Mouse (Mus musculus): ENCODE data around the gene Dhodh.

Gene Dhodh

DNA sequence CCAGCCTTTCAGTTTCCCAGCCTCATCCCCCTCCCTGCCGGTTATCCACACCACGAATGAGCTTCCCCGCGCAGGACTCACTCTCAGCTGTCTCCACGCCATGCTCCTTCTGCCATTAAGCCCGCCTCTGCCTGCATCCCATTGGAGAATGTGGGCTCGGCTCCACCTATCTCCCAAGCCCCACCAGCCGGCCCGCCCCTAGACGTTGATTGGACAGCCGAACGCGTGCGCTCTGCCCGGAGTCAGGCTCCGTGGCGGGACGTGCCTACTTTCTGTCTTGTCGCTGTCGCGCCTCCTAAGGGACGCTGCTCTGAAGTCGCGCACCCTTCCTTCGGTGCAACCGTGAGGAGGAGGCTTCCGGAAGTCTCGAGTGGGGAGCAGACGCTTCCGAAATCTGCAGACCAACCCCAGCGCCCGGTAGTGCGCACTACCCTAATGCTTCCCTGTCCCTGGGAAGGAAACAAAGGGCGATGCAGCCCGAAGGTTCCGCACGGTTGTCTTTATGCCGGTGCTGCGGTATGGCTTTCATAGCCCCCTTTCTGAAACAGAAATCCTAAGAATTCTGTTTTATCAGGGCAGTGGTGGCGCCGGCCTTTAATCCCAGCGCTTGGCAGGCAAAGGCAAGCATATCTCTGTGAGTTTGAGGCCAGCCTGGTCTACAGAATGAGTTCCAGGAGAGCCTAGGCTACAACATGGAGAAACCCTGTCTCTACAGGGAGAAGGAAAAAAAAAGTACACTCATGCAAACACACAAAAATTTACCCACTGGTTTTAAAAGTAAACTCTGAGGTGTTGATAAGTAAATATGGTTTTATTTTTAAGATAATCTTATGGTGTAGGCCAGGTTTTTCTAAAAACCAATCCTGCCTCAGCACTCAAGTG, at the start of gene Dhodh:
Gene Dhodh, minus strand, starts transcription at position 403 of the 882 bp plus-strand sequence.
- DNase-seq (ENCODE audit: low read depth), result peak; percentile 97

DNA sequence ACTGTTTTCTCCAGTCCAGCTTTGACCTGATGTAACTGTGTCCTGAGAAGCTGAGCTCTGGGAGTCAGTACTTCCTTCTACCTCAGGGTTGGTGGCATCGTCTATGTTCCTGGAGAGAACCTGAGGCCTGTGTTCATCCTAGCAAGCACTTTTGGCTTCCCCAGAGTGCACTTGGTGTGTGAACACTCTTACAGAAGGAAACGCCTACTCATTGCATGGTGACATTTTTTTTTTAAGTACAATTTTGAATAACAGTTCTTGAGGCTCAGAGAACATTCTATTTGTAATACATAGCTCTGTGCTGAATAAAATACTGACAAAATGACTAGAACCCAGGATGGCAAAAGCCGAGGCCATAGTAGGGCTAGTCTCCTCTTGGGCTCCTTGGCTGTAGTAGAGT, 48.4 kb upstream of the Dhodh start:
- DNase-seq (ENCODE audit: low read depth), result no peak

DNA sequence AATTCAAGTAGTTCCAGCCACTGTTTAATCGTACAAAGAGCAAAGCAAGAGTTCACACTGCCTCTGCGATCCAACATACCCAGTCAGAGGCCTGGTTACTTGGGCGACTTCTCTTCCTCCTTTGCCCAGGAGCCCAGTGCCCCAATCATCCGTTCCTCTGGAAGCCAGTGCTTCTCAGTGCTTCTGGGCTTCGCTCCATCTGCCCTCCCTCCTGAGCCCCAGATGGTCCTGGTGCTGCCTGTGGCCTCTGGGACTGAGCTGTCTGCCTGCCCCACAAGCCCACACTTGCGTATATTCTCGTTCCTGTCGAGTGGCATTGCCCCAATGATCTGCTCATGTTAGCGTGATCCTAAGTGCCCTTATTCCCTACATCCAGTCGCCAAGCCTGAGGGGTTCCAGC, 42.3 kb upstream of the Dhodh start:
- DNase-seq (ENCODE audit: low read depth), result no peak

DNA sequence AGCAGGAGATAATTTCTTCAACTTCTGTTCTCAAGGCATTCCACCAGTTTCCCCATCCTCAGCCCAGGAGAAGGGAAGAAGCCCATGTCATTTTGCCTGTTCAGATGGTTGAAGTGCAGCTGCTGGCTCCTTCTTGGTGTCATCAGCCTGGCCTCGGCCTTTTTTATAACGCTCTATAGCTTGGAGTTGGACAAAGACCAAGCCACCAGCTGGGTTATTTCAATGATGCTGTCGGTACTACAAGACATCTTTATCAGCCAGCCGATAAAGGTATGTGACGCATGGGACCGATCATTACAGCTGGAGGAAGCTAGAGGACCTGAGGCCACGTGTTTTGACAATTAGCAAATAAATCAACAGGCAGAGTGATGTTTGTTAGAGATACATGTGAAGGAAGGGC, 40.0 kb upstream of the Dhodh start:
- DNase-seq (ENCODE audit: low read depth), result no peak

DNA sequence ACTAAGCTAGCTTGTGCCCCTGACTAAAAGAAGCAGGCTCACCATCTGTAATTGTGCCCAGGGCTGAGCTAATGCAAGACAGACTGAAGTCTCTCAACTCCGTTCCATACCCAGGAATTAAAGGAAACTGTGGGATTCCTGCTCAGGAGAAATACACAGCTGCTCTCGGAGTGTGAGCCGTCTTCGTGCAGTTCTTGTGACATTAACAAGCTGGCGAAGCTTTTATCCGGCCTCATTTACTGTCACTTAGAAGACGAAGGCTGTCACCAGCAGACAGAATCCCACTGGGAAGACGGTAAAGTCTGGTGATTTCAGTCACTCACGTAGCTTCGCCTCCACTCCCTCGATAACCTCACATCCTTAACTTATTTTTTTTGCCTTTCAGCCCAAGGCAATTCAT, 38.9 kb upstream of the Dhodh start:
- DNase-seq (ENCODE audit: low read depth), result no peak

DNA sequence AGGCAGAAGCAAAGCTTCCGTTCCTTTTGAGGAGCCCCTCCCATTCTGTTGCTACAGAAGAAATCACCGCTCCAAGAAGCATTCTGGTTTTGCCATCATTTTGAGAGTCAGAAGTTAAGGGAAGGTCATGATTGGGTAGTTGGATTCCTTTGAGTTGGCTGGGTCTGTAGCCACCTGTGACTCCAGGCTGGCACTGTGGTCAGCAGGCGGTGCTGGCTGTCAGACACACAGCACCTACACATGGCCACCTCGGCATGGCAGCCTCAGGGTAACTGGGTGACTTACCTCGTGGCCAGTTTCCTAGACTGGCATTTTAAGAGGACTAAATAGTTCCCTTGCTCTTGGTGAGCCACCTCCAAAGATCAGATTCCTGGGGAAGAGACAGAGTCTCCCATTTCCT, 32.8 kb upstream of the Dhodh start:
- DNase-seq (ENCODE audit: low read depth), result no peak

DNA sequence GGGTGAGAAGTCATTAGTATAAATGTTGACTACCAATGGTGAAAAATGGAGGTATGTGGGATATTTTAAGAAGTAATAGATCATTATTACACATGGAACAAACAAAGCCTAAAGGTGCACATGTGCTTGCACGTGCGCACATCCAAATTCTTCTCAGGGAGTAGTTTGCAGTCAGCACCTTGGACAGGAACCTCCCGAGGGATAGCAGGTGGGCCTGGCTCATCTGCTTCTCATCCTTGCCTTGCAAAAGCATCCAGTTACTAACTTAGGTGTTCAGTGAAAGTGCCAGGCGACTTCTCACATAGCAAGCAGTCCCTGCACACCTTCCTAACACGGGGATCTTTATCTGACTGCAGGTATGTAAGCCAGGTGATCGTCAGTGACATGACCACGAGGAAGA, 31.9 kb upstream of the Dhodh start:
- no peak for DNase-seq (ENCODE audit: low read depth)

DNA sequence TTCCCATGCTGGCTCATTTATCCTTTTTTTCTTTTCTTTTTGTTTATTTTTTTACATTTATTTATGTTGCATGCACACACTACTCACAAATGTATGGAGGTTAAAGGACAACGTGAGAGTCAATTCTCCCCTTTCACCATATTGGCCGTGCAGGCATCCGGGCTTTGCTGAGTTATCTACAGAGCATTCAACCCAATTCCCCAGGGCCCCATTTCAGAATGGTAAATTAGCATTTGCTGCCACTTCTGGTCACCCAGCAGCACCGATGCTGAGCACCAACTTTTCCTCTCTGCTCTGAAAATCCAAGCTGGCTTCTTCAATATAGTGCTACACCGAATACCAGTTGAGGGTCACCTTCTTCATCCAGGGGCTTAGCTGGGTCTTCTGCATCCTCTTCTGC, 30.4 kb upstream of the Dhodh start:
- DNase-seq (ENCODE audit: low read depth), result no peak

DNA sequence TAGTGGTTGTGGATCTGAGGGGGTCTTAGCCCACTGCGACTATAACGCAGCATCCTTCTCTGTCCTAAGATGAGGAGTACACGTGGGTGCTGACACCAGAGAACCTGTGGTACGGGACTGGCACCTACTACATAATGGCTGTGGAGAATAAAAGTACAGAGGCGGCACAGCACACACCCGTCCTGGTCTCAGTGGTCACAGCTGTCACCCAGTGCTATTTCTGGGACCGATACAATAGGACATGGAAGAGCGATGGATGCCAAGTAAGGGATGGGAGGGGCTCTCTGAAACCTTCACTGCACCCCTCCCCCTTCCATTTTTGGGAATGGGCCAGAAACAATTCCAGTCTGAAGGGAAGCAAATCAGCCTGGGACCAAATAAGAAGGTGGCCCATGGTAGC, 26.7 kb upstream of the Dhodh start:
- DNase-seq (ENCODE audit: low read depth), result no peak

DNA sequence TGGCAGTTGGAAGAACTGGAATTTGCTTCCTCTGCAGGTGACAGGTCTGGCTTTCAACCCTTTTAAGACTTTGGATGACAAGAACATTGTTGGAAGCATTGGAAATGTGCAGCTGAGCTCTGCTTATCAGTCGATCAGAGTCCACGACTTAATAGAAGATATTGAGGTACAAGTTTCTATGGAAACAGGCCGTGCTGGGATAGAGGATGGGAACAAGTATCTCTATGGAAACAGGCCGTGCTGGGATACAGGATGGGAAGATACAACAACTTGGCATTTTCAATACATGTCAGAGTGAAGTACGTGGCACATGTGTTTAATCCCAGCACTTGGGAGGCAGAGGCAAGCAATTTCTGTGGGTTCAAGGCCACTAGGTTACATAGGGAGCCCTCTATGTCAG, 24.0 kb upstream of the Dhodh start:
- no peak for DNase-seq (ENCODE audit: low read depth)

DNA sequence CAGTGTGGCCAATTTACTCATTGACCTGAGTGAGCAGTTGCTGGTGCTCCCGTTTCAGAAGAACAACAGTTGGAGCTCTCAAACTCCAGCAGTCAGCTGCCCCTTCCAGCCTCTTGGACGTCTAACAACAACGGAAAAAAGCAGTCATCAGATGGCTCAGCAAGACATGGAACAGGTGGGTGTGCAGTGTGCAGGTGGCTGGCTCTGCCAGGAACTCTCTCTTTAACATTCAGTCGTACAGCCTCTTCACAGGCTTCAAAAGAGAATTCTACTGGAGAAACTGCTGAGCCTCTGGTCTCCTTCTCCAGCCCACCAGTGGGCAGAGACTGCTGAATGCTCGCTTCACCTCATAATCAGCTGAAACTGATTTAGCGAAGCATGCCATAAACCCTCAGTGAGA, 20.2 kb upstream of the Dhodh start:
- DNase-seq (ENCODE audit: low read depth), result no peak

DNA sequence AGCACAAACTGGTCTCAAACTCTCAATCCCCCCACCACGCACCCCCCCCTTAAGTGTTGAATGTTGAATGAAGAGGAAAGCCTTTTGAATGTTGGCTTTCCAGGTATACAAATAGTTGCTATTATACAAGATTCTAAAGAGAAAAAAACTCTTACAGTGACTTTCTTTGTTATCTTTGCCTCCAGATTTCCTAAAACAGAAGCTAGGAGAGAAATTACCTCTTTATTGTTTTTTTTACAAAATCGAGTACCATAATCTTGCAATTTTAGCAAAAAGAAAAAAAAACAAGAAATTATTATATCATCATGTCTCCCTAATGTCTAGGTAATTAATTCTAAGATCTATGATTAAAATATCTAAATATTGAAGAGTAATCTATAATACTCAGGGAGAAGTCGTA, 7.1 kb upstream of the Dhodh start:
- DNase-seq (ENCODE audit: low read depth), result no peak

DNA sequence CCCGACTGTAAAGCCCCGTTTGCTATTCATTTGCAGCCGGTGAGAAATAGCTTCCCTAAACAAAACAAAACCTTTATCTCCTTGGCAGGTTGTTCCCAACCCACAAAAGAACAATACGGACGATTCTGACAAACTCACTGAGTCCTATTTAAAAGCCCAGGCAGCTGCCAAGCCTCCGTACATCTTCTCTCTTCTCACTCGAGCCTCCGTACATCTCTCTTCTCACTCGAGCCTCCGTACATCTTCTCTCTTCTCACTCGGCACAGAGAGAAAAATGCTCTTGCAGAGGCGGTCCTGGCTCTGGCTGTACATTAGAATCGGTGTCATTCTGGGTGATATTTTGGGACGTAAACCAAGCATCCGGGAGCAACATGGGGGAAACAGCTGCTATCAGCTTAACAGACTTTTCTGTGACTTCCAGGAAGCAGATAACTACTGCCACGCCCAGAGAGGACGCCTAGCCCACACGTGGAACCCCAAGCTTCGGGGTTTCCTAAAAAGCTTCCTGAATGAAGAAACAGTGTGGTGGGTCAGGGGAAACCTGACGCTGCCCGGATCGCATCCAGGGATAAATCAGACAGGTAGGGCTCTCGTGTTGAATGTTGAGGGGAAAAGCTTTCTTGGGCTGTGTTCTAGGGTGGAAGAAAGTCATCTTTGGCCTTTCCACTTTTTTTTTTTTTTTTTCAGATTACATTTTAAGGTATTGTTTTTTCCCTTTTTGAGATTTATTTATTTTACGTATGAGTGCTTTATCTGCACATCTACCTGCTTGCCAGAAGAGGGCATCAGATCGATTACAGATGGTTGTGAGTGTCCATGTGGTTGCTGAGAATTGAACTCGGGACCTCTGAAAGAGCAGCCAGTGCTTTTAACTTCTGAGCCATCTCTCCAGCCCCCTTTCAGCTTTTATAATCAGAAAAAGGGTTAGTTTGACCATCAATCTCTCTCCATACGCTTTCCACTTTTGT, 6.1 kb upstream of the Dhodh start, which contains the start of gene Pkd1l3:
Gene Pkd1l3, plus strand, starts transcription at position 275 of the 968 bp plus-strand sequence.
- DNase-seq (ENCODE audit: low read depth), result peak; percentile 85

DNA sequence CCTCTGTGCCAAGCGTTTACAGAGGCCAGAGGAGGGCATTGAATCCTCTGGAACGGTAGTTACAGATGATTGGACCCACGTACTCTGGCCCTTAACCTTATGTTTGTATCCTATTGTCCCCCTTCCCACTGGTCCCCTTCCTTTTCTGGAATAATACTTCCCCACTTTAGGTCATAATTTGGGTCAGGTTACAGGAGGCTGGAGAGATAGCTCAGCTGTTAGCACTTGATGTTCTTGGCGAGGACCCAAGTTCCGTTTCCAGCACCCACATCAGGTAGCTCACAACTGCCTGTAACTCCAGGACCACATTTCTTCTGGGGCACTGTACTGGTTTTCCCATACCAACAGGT, 655 bp upstream of the Dhodh start:
- peak; percentile 74 for DNase-seq (ENCODE audit: low read depth)

DNA sequence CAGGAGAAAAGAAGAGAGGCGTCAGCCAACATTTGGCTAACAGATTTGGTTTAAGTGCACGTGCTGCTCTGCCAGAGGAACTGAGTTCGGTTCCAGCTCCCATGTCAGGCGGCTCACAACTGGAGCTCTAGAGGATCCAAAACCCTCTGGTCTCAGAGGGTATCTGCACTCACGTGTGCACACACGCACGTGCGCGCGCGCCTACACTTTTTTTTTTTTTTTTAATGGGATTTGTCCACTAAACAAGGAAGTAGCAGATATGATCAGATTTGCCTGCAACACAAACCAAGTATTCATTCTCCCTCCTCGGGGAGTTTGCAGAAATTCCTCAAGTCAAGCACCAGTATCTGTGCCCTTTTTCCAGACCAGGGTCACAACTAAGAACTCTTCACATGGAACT, 823 bp downstream of the Dhodh start:
- peak; percentile 70 for DNase-seq (ENCODE audit: low read depth)

DNA sequence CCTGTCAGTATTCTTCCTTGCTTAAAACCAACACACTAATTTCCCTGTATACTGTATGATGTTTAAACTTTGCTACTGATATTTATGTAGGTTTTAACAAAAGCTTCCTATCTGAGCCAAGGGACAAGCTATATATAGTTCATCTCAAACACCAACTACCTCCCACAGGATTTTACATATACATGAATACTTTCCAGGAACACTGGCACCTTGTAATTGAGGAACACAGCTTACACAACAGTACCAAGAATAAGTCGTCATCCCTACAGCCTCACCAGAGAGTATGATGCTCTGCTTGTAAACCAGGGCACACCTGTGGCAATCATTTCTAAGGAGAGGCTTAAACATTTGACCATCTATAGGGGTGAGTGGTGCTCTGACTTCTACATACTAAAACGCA, 1.7 kb downstream of the Dhodh start:
- no peak for DNase-seq (ENCODE audit: low read depth)

DNA sequence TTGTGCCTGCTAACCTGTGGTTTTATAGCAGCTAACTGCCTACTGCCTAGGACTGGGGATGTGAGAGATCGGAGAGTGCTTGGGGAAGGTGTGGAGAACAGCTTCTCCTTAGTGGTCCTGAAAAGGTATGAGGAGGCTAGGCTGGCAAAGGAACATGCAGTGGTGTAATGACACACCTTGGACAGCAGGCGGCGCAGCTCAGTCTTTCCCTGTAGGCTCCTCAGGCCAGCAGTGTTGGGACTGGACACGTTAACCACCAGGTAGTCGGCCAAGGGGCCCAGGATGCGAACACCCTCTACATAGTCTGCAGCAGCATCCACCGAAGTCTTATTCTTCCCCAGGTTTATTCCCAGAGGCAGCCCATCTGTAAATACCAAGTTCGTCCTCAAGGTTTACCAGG, 12.6 kb downstream of the Dhodh start:
- DNase-seq (ENCODE audit: low read depth), result peak; percentile 59

DNA sequence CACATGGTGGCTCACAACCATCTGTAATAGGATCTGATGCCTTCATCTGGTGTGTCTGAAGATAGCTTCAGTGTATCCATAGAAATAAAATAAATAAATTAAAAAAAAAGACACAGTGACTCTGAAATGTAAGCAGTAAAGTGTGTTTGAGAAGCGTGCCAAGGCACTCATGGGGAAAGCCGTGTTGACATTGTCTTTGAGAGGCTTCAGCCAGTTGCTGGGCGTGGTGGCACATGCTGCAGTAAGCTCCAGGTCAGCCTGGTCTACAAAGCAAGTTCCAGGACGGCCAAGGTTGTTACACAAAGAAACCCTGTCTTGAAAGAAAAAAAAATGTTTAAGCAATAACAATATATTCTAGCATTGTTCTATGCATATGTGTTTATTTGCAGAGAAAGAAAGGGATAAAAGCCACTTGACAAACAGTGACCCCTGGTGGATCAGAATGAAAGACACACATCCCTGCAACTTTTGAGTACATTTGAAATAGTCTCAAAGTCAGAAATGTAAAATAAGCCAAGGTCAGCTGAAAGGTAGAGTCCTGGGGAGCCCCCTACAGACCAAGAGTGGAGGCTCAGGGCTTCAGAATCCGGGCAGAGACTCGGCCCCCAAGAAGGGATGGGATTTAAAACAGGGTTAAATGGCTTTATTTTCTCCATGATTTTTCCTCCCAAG, 15.2 kb downstream of the Dhodh start:
- DNase-seq (ENCODE audit: low read depth), result peak; percentile 82

DNA sequence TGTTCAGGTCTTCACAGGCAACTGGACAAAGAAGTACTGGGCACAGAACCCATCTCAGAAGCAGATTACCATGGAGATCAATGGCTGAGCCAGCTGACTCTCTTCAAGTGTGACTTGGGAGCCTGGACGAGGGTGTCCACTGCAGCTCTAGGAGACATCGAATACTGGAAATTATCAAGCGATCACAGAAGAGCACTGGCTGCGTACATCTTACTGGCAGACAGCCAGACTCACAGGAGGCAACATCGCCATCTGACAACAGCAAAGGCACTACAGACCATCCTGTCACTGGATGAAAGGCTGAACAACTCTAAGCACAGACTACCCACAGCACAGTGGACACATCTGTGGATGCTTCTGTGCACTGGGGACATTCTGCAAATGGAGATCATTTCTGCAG, 16.3 kb downstream of the Dhodh start:
- no peak for DNase-seq (ENCODE audit: low read depth)

DNA sequence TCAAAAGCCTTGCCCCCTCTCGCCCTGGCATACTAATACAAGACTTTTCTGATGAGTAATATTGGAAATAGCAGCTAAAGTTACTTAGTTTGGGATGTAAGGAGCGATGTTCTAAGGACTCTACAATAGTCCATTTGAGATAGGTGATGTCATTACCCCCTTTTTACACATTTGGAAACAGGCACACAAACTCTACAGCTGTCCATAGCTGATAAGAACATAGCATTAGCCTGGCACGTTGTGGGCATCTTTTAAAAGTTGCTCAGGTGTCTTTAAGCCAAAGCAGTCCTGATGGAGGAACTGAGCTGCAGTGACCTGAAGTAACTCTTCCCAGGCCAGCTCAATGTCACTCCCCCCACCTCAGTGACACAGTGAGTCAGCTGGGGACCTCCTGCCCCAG, 17.1 kb downstream of the Dhodh start:
- DNase-seq (ENCODE audit: low read depth), result no peak

DNA sequence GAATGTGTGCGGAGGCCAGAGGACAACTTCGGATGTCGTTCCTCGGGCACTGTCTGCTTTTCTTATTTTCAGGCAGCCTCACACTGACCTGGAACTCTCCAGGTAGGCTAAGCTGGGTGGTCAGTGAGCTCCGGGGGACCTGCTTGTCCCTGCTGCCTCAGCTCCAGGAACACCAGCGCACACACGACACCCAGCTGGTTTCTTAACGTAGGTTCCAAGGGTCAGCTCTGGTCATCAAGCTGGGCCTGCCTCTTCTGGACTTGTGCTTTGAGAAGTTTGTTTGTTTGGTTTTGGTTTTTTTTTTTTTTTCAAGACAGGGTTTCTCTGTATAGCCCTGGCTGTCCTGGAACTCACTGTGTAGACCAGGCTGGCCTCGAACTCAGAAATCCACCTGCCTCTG, 17.6 kb downstream of the Dhodh start:
- no peak for DNase-seq (ENCODE audit: low read depth)

DNA sequence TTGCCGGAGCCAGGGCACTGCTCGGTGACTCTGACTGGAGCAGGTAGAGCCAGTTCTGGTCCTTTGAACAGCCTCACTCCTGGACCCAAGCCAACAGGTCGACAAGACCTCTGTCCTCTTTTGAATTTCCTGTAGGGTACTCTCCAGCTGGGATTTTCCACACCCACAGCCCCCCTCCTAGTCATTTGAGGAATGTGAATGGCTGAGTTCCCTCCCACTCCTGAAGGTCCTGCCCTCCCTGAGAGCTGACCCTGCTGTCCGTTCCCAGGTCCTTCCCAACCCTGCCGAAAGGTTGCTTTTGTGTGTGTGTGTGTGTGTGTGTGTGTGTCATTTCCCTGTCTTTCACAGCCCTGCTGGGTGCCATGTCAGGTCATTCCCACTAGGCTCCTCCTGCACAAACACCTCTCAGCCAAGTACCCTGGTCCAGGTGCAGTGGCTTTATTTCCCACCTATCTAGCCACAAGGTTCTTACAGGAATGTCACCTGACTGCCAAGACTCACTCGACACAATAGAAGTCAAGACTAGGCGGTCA, 21.4 kb downstream of the Dhodh start:
- DNase-seq (ENCODE audit: low read depth), result no peak

All from 416B (cell line).